Mouse (Mus musculus): ENCODE data around the gene Mapk8ip1. TPM values are rescaled to one million over a fixed set of nuclear protein-coding genes. Genes with fewer than 3 reads are reported as not detected.

The Mapk8ip1 gene
- polyA plus RNA-seq, 1 experiment from 2014 or later = 112 TPM

GRCm38 (mm10) chr2:92375099-92375623 is 25.9 kb downstream of the Mapk8ip1 start:
- peaks cover 23% of the 10 kb centered on the region for H3K27me3 ChIP-seq
- WGBS = under 1% methylated on average over 29 of the region's 29 CpGs
- peak overlapping the region; percentile 87 for H3K27ac ChIP-seq
- H3K9me3 ChIP-seq = no peaks in the 10 kb centered on the region
- peak overlapping the region; percentile 91 for H3K4me2 ChIP-seq
- H3K9ac ChIP-seq = peak overlapping the region; percentile 84
- H3K4me3 ChIP-seq = peak overlapping the region; percentile 73
- H3K4me1 ChIP-seq (replicated peaks) = peaks cover 54% of the 10 kb centered on the region
- peak; percentile 96 for ATAC-seq (ENCODE audit: low FRiP score)
- H3K36me3 ChIP-seq = peaks cover 31% of the 10 kb centered on the region

- Histone ChIP-seq H3K36me3 (peaks cover 24% of the 10 kb centered on the region), H3K4me2 (peak within 1 kb of the TSS; percentile 91), H3K4me1 (replicated peaks) (peaks cover 57% of the 10 kb centered on the region), H3K9me3 (no peaks in the 10 kb centered on the region), H3K4me3 (peak within 1 kb of the TSS; percentile 73), H3K27ac (peak within 1 kb of the TSS; percentile 87), H3K27me3 (peaks cover 29% of the 10 kb centered on the region), H3K9ac (peak within 1 kb of the TSS; percentile 84)
- ATAC-seq (ENCODE audit: low FRiP score) = peak; percentile 22; the same call in 1 of the 2 replicates
- 6% methylated on average over 16 of the region's 16 CpGs for WGBS
Observed at GRCm38 (mm10) chr2:92374514-92374913, 26.5 kb downstream of the Mapk8ip1 start, which contains the start of the genes Pex16 and Large2. Gene Pex16 (plus strand): TSS chr2:92374676. Gene Large2 (minus strand): TSS chr2:92374869.

- no peaks in the 10 kb centered on the region for H3K9me3 ChIP-seq
- ATAC-seq (ENCODE audit: low FRiP score) = no peak
- H3K9ac ChIP-seq = no peak overlapping the region
- H3K4me3 ChIP-seq = no peak overlapping the region
- WGBS = 85% methylated on average over 11 of the region's 11 CpGs
- no peak overlapping the region for H3K4me2 ChIP-seq
- H3K4me1 ChIP-seq (replicated peaks) = peaks cover 57% of the 10 kb centered on the region
- H3K27me3 ChIP-seq = peaks cover 40% of the 10 kb centered on the region
- peaks cover 13% of the 10 kb centered on the region for H3K36me3 ChIP-seq
- no peak overlapping the region for H3K27ac ChIP-seq
Observed at GRCm38 (mm10) chr2:92373437-92373813, 27.6 kb downstream of the Mapk8ip1 start.

GRCm38 (mm10) chr2:92372767-92373436 is 28.2 kb downstream of the Mapk8ip1 start:
- peaks cover 8% of the 10 kb centered on the region for H3K36me3 ChIP-seq
- ATAC-seq (ENCODE audit: low FRiP score) = no peak
- peaks cover 57% of the 10 kb centered on the region for H3K4me1 ChIP-seq (replicated peaks)
- no peak overlapping the region for H3K9ac ChIP-seq
- no peak overlapping the region for H3K27ac ChIP-seq
- WGBS = 45% methylated on average over 9 of the region's 9 CpGs
- no peaks in the 10 kb centered on the region for H3K9me3 ChIP-seq
- peaks cover 41% of the 10 kb centered on the region for H3K27me3 ChIP-seq
- H3K4me3 ChIP-seq = no peak overlapping the region
- H3K4me2 ChIP-seq = no peak overlapping the region

GRCm38 (mm10) chr2:92371971-92372690 is 28.9 kb downstream of the Mapk8ip1 start:
- no peak overlapping the region for H3K4me2 ChIP-seq
- H3K27ac ChIP-seq = 0 out of 2 replicates have a peak overlapping the region, but pooled peaks have one; percentile 3

GRCm38 (mm10) chr2:92370821-92371805 is 29.9 kb downstream of the Mapk8ip1 start:
- WGBS = 2% methylated on average over 43 of the region's 45 CpGs
- ATAC-seq (ENCODE audit: low FRiP score) = no peak
- H3K4me1 ChIP-seq (replicated peaks) = peaks cover 51% of the 10 kb centered on the region
- peaks cover 9% of the 10 kb centered on the region; the same call in 1 of the 2 replicates for H3K36me3 ChIP-seq
- H3K9ac ChIP-seq = peak overlapping the region; percentile 66
- no peaks in the 10 kb centered on the region for H3K9me3 ChIP-seq
- peaks cover 41% of the 10 kb centered on the region for H3K27me3 ChIP-seq
- peak overlapping the region; percentile 38 for H3K4me3 ChIP-seq
- H3K4me2 ChIP-seq = peak overlapping the region; percentile 59
- H3K27ac ChIP-seq = peak overlapping the region; percentile 3; the same call in 1 of the 2 replicates

More at GRCm38 (mm10) chr2:92371971-92372690, 28.9 kb downstream of the Mapk8ip1 start:
- Histone ChIP-seq H3K36me3 (peaks cover 1% of the 10 kb centered on the region; the same call in 1 of the 2 replicates), H3K27me3 (peaks cover 41% of the 10 kb centered on the region), H3K9me3 (no peaks in the 10 kb centered on the region), H3K9ac (no peak overlapping the region), H3K4me1 (replicated peaks) (peaks cover 57% of the 10 kb centered on the region), H3K4me3 (no peak overlapping the region)
- 6% methylated on average over 10 of the region's 10 CpGs for WGBS
- no peak for ATAC-seq (ENCODE audit: low FRiP score)

GRCm38 (mm10) chr2:92370375-92370774 is 30.7 kb downstream of the Mapk8ip1 start:
- H3K27ac ChIP-seq = no peak overlapping the region
- peak overlapping the region; percentile 59 for H3K4me2 ChIP-seq
- H3K4me3 ChIP-seq = peak overlapping the region; percentile 38
- peak overlapping the region; percentile 66 for H3K9ac ChIP-seq
- H3K9me3 ChIP-seq = no peaks in the 10 kb centered on the region
- peaks cover 45% of the 10 kb centered on the region for H3K4me1 ChIP-seq (replicated peaks)
- peaks cover 41% of the 10 kb centered on the region for H3K27me3 ChIP-seq
- ATAC-seq (ENCODE audit: low FRiP score) = no peak
- H3K36me3 ChIP-seq = peaks cover 12% of the 10 kb centered on the region; the same call in 1 of the 2 replicates
- WGBS = 12% methylated on average over 17 of the region's 19 CpGs

- WGBS = 46% methylated on average over 20 of the region's 20 CpGs
- H3K36me3 ChIP-seq = peaks cover 30% of the 10 kb centered on the region
- H3K9me3 ChIP-seq = no peaks in the 10 kb centered on the region
- no peak overlapping the region for H3K9ac ChIP-seq
- no peak overlapping the region for H3K27ac ChIP-seq
- ATAC-seq (ENCODE audit: low FRiP score) = no peak
- H3K4me1 ChIP-seq (replicated peaks) = peaks cover 27% of the 10 kb centered on the region
- peaks cover 41% of the 10 kb centered on the region for H3K27me3 ChIP-seq
- H3K4me2 ChIP-seq = no peak overlapping the region
- H3K4me3 ChIP-seq = no peak overlapping the region
Observed at GRCm38 (mm10) chr2:92367383-92368029, 33.6 kb downstream of the Mapk8ip1 start.

GRCm38 (mm10) chr2:92365568-92365967 is 35.5 kb downstream of the Mapk8ip1 start:
- Histone ChIP-seq H3K4me3 (no peak overlapping the region), H3K27ac (no peak overlapping the region), H3K27me3 (peaks cover 23% of the 10 kb centered on the region), H3K36me3 (peaks cover 38% of the 10 kb centered on the region), H3K4me2 (no peak overlapping the region), H3K9ac (no peak overlapping the region), H3K4me1 (replicated peaks) (peaks cover 8% of the 10 kb centered on the region), H3K9me3 (no peaks in the 10 kb centered on the region)
- whole genome bisulfite sequencing = 94% methylated on average over 10 of the region's 10 CpGs
- no peak for ATAC-seq (ENCODE audit: low FRiP score)

- no peak overlapping the region for H3K9ac ChIP-seq
- H3K9me3 ChIP-seq = no peaks in the 10 kb centered on the region
- no peak overlapping the region for H3K27ac ChIP-seq
- H3K4me2 ChIP-seq = no peak overlapping the region
- peaks cover 8% of the 10 kb centered on the region; the same call in 1 of the 2 replicates for H3K4me1 ChIP-seq (replicated peaks)
- ATAC-seq (ENCODE audit: low FRiP score) = no peak
- peaks cover 53% of the 10 kb centered on the region for H3K36me3 ChIP-seq
- H3K4me3 ChIP-seq = no peak overlapping the region
- 94% methylated on average over 4 of the region's 4 CpGs for WGBS
- peaks cover 8% of the 10 kb centered on the region for H3K27me3 ChIP-seq
Observed at GRCm38 (mm10) chr2:92364086-92364485, 37.0 kb downstream of the Mapk8ip1 start.

GRCm38 (mm10) chr2:92362571-92363228 is 38.4 kb downstream of the Mapk8ip1 start:
- ATAC-seq (ENCODE audit: low FRiP score) = no peak

More at GRCm38 (mm10) chr2:92362571-92363228, 38.4 kb downstream of the Mapk8ip1 start:
- no peak overlapping the region for H3K4me2 ChIP-seq
- H3K27ac ChIP-seq = no peak overlapping the region
- H3K9ac ChIP-seq = no peak overlapping the region
- H3K27me3 ChIP-seq = no peaks in the 10 kb centered on the region
- H3K36me3 ChIP-seq = peaks cover 67% of the 10 kb centered on the region
- no peaks in the 10 kb centered on the region for H3K9me3 ChIP-seq
- H3K4me3 ChIP-seq = no peak overlapping the region
- H3K4me1 ChIP-seq (replicated peaks) = peaks cover 8% of the 10 kb centered on the region; the same call in 1 of the 2 replicates
- WGBS = 98% methylated on average over 6 of the region's 6 CpGs

Measured in hindbrain, embryonic 13.5 days (tissue).